Mouse (Mus musculus) T-cell, adult 66 days (primary cell): Measurements from ENCODE around the gene Ghrhr. TPM values are rescaled to one million over a fixed set of nuclear protein-coding genes. Genes with fewer than 3 reads are reported as not detected.

Experiments
- total RNA-seq, 2 experiments: library from RNA; stranded (reverse); gene quantifications; 3 replicates in 1 of 2; 4 replicates in 1 of 2; pipeline ENCODE4 v1.2.4; 2023

Ghrhr gene
- not detected for total RNA-seq

DNA sequence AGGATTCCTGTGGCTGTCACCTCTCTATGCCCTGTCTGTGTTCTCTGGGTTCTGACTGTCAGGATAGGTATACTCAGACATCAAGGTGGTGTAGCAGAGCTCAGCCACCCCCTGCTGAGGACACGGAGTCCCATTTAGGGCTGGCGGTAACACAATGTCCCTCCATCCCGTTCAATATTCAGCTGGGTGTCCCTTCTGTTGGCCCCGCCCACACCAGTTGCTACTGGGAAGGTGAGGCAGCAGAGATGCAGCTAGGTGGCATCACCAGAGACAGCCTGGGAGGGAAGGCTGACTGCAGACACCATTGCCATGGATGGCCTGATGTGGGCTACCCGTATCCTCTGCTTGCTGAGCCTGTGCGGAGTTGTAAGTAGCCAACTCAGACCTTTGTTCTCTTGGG is at the start of gene Ghrhr:
Ghrhr (plus strand) TSS at position 220 of the 400 bp plus-strand sequence.

DNA sequence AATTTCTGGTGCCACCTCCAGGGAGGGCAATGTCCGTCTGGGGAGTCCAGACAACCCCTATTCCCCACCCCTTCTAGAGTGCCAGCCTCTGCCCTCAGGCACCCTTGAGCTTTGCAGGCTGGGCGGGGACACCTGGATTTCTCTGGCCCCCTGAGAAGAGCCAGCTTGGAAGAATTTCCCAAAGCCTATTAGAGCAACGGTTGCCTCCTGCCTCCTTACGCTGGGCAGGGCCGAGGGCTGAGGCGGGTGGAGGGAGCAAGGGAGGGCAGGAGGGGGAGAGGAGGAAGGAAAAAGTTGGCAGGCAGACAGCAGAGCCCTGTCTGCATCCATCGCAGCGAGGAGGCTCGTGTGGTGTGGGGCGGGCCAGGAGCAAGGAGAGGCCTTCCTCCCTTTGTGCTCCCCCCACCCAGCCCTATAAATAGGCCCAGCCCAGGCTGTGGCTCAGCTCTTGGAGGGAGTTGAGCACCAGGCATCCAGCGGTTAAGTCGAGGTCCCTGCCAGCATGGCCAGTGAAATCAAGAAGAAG is 40.0 kb upstream of the Ghrhr start, which contains the start of gene Aqp1:
Aqp1 (plus strand) TSS at position 444 of the 526 bp plus-strand sequence.

Other genes starting within 250 kb of the Ghrhr start
- not detected for gene Crhr2, start 243.3 kb upstream of the Ghrhr start, total RNA-seq
- gene Inmt, start 201.3 kb upstream of the Ghrhr start, total RNA-seq = not detected
- gene Mindy4, start 172.9 kb upstream of the Ghrhr start, total RNA-seq = not detected
- 1 to 10 TPM; 2.9 to 5.7 TPM for gene Aqp1, start 39.9 kb upstream of the Ghrhr start, total RNA-seq
- not detected for gene Adcyap1r1, start 75.7 kb downstream of the Ghrhr start, total RNA-seq